Mouse (Mus musculus): ENCODE measurements around the gene Wls.

DNA sequence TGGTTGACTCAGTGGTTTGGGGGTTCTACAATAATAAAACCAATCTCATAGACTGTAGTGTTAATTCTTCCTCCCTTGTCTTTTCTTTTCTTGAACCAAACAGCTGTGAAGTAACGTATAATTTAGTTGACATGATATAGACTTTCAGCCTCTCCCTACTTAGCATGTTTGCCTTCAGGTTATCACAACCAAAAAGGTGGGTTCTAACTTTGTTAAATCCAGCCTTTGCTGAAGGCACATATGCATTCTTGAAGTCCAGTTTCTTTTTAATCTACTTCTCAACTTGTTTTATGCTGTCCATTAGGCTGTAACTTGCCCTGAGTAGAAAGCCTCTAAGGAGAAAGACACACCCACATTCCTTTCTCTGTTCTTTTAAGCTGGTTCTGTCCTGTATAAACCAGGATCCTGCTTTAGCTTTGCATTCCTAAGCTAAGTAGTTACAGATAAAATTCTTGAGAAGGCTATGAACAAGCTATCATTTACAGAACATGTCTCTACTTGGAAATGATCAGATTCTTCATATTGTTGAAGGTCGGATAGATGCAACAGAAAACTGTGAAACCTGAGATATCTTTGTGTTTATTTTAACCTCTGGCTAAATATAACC, 8.0 kb downstream of the Wls start:
- TF ChIP-seq CTCF (IDR thresholded peaks at IDR 0.05; ENCODE audit: low read depth) (no peak), EP300 (optimal IDR thresholded peaks at IDR 0.05) (no peak)

Measured in stomach, postnatal 0 days (tissue).